Mouse (Mus musculus): ENCODE data around the gene Sectm1a.

- TF ChIP-seq CTCF (IDR thresholded peaks at IDR 0.05; ENCODE audit: control insufficient read depth, insufficient read depth, insufficient read length) (no peak), USF1 (IDR thresholded peaks at IDR 0.05; ENCODE audit: low read depth) (no peak), MAX (IDR thresholded peaks at IDR 0.05) (no peak), MYOG (IDR thresholded peaks at IDR 0.05; ENCODE audit: control insufficient read depth, extremely low read depth, insufficient read length) (no peak), CEBPB (IDR thresholded peaks at IDR 0.05; ENCODE audit: low read depth) (no peak), MYOD1 (IDR thresholded peaks at IDR 0.05; ENCODE audit: control insufficient read depth, insufficient read length, low read depth) (no peak), FOSL1 (IDR thresholded peaks at IDR 0.05; ENCODE audit: insufficient read depth, low read length, poor library complexity, severe bottlenecking) (no peak)
Measured at GRCm38 (mm10) chr11:121109986-121110385, 29.0 kb upstream of the Sectm1a start.
